Mouse (Mus musculus): Measurements from ENCODE around the gene Rimkla. TPM values are rescaled to one million over a fixed set of nuclear protein-coding genes. Genes with fewer than 3 reads are reported as not detected.
A peak's percentile ranks its signal among the peaks of the same experiment; 100 is the strongest.

The Rimkla gene
- polyA plus RNA-seq, 1 experiment from 2014 or later: 4.6 TPM

- Histone ChIP-seq H3K9ac (ENCODE audit: low read length) (no peak overlapping the region), H3K4me1 (ENCODE audit: control insufficient read depth, insufficient read depth, low read length) (peaks cover 26% of the 10 kb centered on the region), H3K4me3 (ENCODE audit: low read length) (no peak overlapping the region), H3K9me3 (replicated peaks; ENCODE audit: control insufficient read depth, low read length) (no peaks in the 10 kb centered on the region), H3K36me3 (ENCODE audit: control insufficient read depth, insufficient read depth) (no peaks in the 10 kb centered on the region), H3K27ac (ENCODE audit: low read length) (peak overlapping the region; percentile 81), H3K27me3 (ENCODE audit: control insufficient read depth, insufficient read depth, low read length) (no peaks in the 10 kb centered on the region), H3K4me2 (ENCODE audit: low read depth, low read length) (peak overlapping the region; percentile 46; the same call in 1 of the 2 replicates)
- 85% methylated on average over 3 of the region's 3 CpGs for WGBS
- ATAC-seq (replicated peaks; ENCODE audit: extremely low read depth, insufficient read depth, low FRiP score): no peak
Measured at GRCm38 (mm10) chr4:119462457-119462856, 30.0 kb downstream of the Rimkla start.

- Histone ChIP-seq H3K9ac (ENCODE audit: low read length) (no peak overlapping the region), H3K4me2 (ENCODE audit: low read depth, low read length) (0 out of 2 replicates have a peak overlapping the region, but pooled peaks have one; percentile 19), H3K9me3 (replicated peaks; ENCODE audit: control insufficient read depth, low read length) (no peaks in the 10 kb centered on the region), H3K27me3 (ENCODE audit: control insufficient read depth, insufficient read depth, low read length) (no peaks in the 10 kb centered on the region), H3K4me3 (ENCODE audit: low read length) (no peak overlapping the region), H3K27ac (ENCODE audit: low read length) (peak overlapping the region; percentile 41), H3K36me3 (ENCODE audit: control insufficient read depth, insufficient read depth) (no peaks in the 10 kb centered on the region), H3K4me1 (ENCODE audit: control insufficient read depth, insufficient read depth, low read length) (peaks cover 26% of the 10 kb centered on the region)
- peak; percentile 74 for ATAC-seq (replicated peaks; ENCODE audit: extremely low read depth, insufficient read depth, low FRiP score)
- 20% methylated on average over 8 of the region's 8 CpGs for WGBS
Measured at GRCm38 (mm10) chr4:119460728-119461141, 31.7 kb downstream of the Rimkla start.

- H3K9ac ChIP-seq (ENCODE audit: low read length): no peak overlapping the region
- no peak overlapping the region for H3K4me2 ChIP-seq (ENCODE audit: low read depth, low read length)
- H3K27ac ChIP-seq (ENCODE audit: low read length): peak overlapping the region; percentile 41
- H3K36me3 ChIP-seq (ENCODE audit: control insufficient read depth, insufficient read depth): no peaks in the 10 kb centered on the region
- ATAC-seq (replicated peaks; ENCODE audit: extremely low read depth, insufficient read depth, low FRiP score): no peak
- 36% methylated on average over 5 of the region's 5 CpGs for WGBS
- no peaks in the 10 kb centered on the region for H3K9me3 ChIP-seq (replicated peaks; ENCODE audit: control insufficient read depth, low read length)
- H3K27me3 ChIP-seq (ENCODE audit: control insufficient read depth, insufficient read depth, low read length): no peaks in the 10 kb centered on the region
- peaks cover 26% of the 10 kb centered on the region for H3K4me1 ChIP-seq (ENCODE audit: control insufficient read depth, insufficient read depth, low read length)
- H3K4me3 ChIP-seq (ENCODE audit: low read length): no peak overlapping the region
Measured at GRCm38 (mm10) chr4:119460296-119460695, 32.1 kb downstream of the Rimkla start.

- WGBS: 8% methylated on average over 6 of the region's 6 CpGs
- no peak overlapping the region for H3K4me3 ChIP-seq (ENCODE audit: low read length)
- no peak overlapping the region for H3K27ac ChIP-seq (ENCODE audit: low read length)
- H3K9me3 ChIP-seq (replicated peaks; ENCODE audit: control insufficient read depth, low read length): no peaks in the 10 kb centered on the region
- H3K4me2 ChIP-seq (ENCODE audit: low read depth, low read length): no peak overlapping the region
- H3K9ac ChIP-seq (ENCODE audit: low read length): no peak overlapping the region
- ATAC-seq (replicated peaks; ENCODE audit: extremely low read depth, insufficient read depth, low FRiP score): no peak
- H3K27me3 ChIP-seq (ENCODE audit: control insufficient read depth, insufficient read depth, low read length): no peaks in the 10 kb centered on the region
- H3K4me1 ChIP-seq (ENCODE audit: control insufficient read depth, insufficient read depth, low read length): no peaks in the 10 kb centered on the region; the same call in 1 of the 2 replicates
- H3K36me3 ChIP-seq (ENCODE audit: control insufficient read depth, insufficient read depth): no peaks in the 10 kb centered on the region
Measured at GRCm38 (mm10) chr4:119453533-119453932, 38.9 kb downstream of the Rimkla start.

GRCm38 (mm10) chr4:119453128-119453527 lies 39.3 kb downstream of the Rimkla start:
- Histone ChIP-seq H3K9ac (ENCODE audit: low read length) (no peak overlapping the region), H3K4me1 (ENCODE audit: control insufficient read depth, insufficient read depth, low read length) (no peaks in the 10 kb centered on the region; the same call in 1 of the 2 replicates), H3K27ac (ENCODE audit: low read length) (no peak overlapping the region), H3K4me3 (ENCODE audit: low read length) (no peak overlapping the region), H3K9me3 (replicated peaks; ENCODE audit: control insufficient read depth, low read length) (no peaks in the 10 kb centered on the region), H3K36me3 (ENCODE audit: control insufficient read depth, insufficient read depth) (no peaks in the 10 kb centered on the region), H3K4me2 (ENCODE audit: low read depth, low read length) (no peak overlapping the region), H3K27me3 (ENCODE audit: control insufficient read depth, insufficient read depth, low read length) (no peaks in the 10 kb centered on the region)
- WGBS: 55% methylated on average over 5 of the region's 5 CpGs
- ATAC-seq (replicated peaks; ENCODE audit: extremely low read depth, insufficient read depth, low FRiP score): no peak

GRCm38 (mm10) chr4:119450436-119450835 lies 42.0 kb downstream of the Rimkla start:
- H3K4me2 ChIP-seq (ENCODE audit: low read depth, low read length): no peak overlapping the region
- H3K4me1 ChIP-seq (ENCODE audit: control insufficient read depth, insufficient read depth, low read length): no peaks in the 10 kb centered on the region; the same call in 1 of the 2 replicates
- 68% methylated on average over 7 of the region's 7 CpGs for WGBS
- H3K4me3 ChIP-seq (ENCODE audit: low read length): no peak overlapping the region
- H3K27ac ChIP-seq (ENCODE audit: low read length): no peak overlapping the region
- H3K27me3 ChIP-seq (ENCODE audit: control insufficient read depth, insufficient read depth, low read length): no peaks in the 10 kb centered on the region
- H3K9ac ChIP-seq (ENCODE audit: low read length): no peak overlapping the region
- ATAC-seq (replicated peaks; ENCODE audit: extremely low read depth, insufficient read depth, low FRiP score): no peak
- H3K9me3 ChIP-seq (replicated peaks; ENCODE audit: control insufficient read depth, low read length): no peaks in the 10 kb centered on the region
- no peaks in the 10 kb centered on the region for H3K36me3 ChIP-seq (ENCODE audit: control insufficient read depth, insufficient read depth)

GRCm38 (mm10) chr4:119447786-119448185 lies 44.6 kb downstream of the Rimkla start:
- Histone ChIP-seq H3K27me3 (ENCODE audit: control insufficient read depth, insufficient read depth, low read length) (no peaks in the 10 kb centered on the region), H3K27ac (ENCODE audit: low read length) (no peak overlapping the region), H3K4me3 (ENCODE audit: low read length) (no peak overlapping the region), H3K4me1 (ENCODE audit: control insufficient read depth, insufficient read depth, low read length) (no peaks in the 10 kb centered on the region), H3K9ac (ENCODE audit: low read length) (no peak overlapping the region), H3K36me3 (ENCODE audit: control insufficient read depth, insufficient read depth) (no peaks in the 10 kb centered on the region), H3K9me3 (replicated peaks; ENCODE audit: control insufficient read depth, low read length) (no peaks in the 10 kb centered on the region), H3K4me2 (ENCODE audit: low read depth, low read length) (no peak overlapping the region)
- 68% methylated on average over 3 of the region's 3 CpGs for WGBS
- no peak for ATAC-seq (replicated peaks; ENCODE audit: extremely low read depth, insufficient read depth, low FRiP score)

GRCm38 (mm10) chr4:119447261-119447660 lies 45.2 kb downstream of the Rimkla start:
- Histone ChIP-seq H3K4me3 (ENCODE audit: low read length) (no peak overlapping the region), H3K9me3 (replicated peaks; ENCODE audit: control insufficient read depth, low read length) (no peaks in the 10 kb centered on the region), H3K4me2 (ENCODE audit: low read depth, low read length) (no peak overlapping the region), H3K36me3 (ENCODE audit: control insufficient read depth, insufficient read depth) (no peaks in the 10 kb centered on the region), H3K4me1 (ENCODE audit: control insufficient read depth, insufficient read depth, low read length) (no peaks in the 10 kb centered on the region), H3K9ac (ENCODE audit: low read length) (no peak overlapping the region), H3K27me3 (ENCODE audit: control insufficient read depth, insufficient read depth, low read length) (no peaks in the 10 kb centered on the region), H3K27ac (ENCODE audit: low read length) (no peak overlapping the region)
- WGBS: 93% methylated on average over 6 of the region's 6 CpGs
- ATAC-seq (replicated peaks; ENCODE audit: extremely low read depth, insufficient read depth, low FRiP score): no peak

GRCm38 (mm10) chr4:119442539-119442938 lies 49.9 kb downstream of the Rimkla start:
- Histone ChIP-seq H3K9me3 (replicated peaks; ENCODE audit: control insufficient read depth, low read length) (0 out of 2 replicates have a peak, but pooled peaks cover 4% of the 10 kb centered on the region), H3K4me3 (ENCODE audit: low read length) (no peak overlapping the region), H3K9ac (ENCODE audit: low read length) (no peak overlapping the region), H3K27me3 (ENCODE audit: control insufficient read depth, insufficient read depth, low read length) (no peaks in the 10 kb centered on the region), H3K36me3 (ENCODE audit: control insufficient read depth, insufficient read depth) (no peaks in the 10 kb centered on the region), H3K4me2 (ENCODE audit: low read depth, low read length) (no peak overlapping the region), H3K4me1 (ENCODE audit: control insufficient read depth, insufficient read depth, low read length) (no peaks in the 10 kb centered on the region), H3K27ac (ENCODE audit: low read length) (no peak overlapping the region)
- 58% methylated on average over 6 of the region's 6 CpGs for WGBS
- no peak for ATAC-seq (replicated peaks; ENCODE audit: extremely low read depth, insufficient read depth, low FRiP score)
